Mouse (Mus musculus): ENCODE results near the gene Uap1. TPM values are rescaled to one million over a fixed set of nuclear protein-coding genes. Genes with fewer than 3 reads are reported as not detected.

The Uap1 gene
- polyA plus RNA-seq, 2 experiments, result 15.6 to 32.1 TPM

DNA sequence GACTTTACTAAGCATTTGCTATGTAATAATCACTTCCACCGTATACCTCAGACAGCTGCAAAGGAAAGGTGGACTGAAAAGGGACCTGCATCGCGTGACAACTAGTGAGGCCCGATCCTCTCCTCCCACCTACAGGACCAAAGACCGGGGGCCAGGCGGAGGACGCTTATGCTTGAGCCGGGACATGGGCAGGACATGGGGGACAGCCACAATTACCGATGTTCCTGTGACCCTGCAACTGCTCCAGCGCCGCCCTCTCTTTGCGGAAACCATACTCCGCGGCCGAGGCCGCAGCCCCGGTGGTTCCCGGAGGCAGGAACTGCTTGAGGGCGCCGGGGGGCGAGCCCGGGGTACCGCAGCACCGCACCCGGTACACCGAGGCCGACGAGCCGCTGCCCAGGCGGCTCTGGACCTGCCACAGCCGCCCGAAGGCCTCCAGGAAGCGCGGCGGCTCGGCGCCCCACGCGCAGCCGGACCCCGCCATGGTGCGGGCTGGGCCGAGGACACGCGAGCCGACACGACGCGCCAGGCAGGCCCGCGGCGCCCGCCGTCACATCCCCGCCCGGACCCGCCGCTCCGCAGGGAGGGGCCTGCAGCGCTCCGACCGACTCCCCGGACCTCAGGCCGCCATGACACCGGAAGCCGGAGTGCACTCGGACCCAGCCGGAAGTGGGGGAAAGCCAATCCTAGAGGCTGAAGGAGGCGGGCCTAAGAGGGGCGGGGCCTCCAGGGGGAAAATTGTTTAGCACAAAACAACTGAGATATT is 40.2 kb upstream of the Uap1 start, which contains the start of gene Uhmk1:
Uhmk1 (minus strand) TSS at position 641 of the 766 bp plus-strand sequence.
- Histone ChIP-seq H3K9me3 (ENCODE audit: control insufficient read depth, low read length) (no peaks in the 10 kb centered on the region), H3K4me1 (replicated peaks; ENCODE audit: control insufficient read depth in 2 of 2, insufficient read depth in 2 of 2, low read length in 1 of 2) (peaks cover 6 to 8% of the 10 kb centered on the region in 2 experiments), H3K27me3 (ENCODE audit: control insufficient read depth, insufficient read depth, low read length) (no peaks in the 10 kb centered on the region; the same call in 1 of the 2 replicates), H3K4me2 (ENCODE audit: low read depth) (peak within 1 kb of the TSS; percentile 86), H3K36me3 (replicated peaks; ENCODE audit: control insufficient read depth, insufficient read depth, low read depth) (peaks cover 10% of the 10 kb centered on the region), H3K27ac (peak within 1 kb of the TSS; percentile 66), H3K9ac (replicated peaks) (peak within 1 kb of the TSS; percentile 92), H3K4me3 (ENCODE audit: insufficient read depth in 1 of 2, low read depth in 2 of 2, low read length in 2 of 2) (peak within 1 kb of the TSS; percentile 83 to 85)
- DNase-seq (ENCODE audit: low read depth in 3 of 3, low spot score in 3 of 3) (peak; percentile 73 to 84 (median 80)), ATAC-seq (ENCODE audit: insufficient read depth) (peak; percentile 99)
- TF ChIP-seq CTCF (IDR thresholded peaks at IDR 0.05; ENCODE audit: low read depth) (0 out of 2 replicates have a peak, but pooled peaks have one; percentile 8), EP300 (IDR thresholded peaks at IDR 0.05; ENCODE audit: low read depth) (no peak)
- under 1% methylated on average over 69 of the region's 70 CpGs for WGBS (ENCODE audit: insufficient replicate concordance)

DNA sequence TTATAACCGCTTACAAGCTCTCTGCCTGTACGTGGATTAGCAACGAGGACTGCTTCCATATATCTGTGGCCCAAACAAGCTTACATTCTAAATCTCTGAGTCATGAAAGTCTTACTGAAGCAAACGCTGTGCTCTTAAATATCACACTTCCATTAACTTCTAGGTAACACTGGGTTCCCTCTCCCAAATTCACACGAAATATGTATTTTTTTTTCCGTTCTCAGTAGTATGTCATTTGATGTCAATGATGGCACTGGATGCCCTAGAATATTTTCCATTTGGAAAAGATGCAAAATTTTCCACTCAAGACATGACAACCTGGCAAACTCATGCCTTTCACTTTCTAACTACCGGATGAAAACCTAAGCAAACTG is 39.6 kb upstream of the Uap1 start:
- H3K9ac ChIP-seq (replicated peaks), result peak overlapping the region; percentile 92
- no peaks in the 10 kb centered on the region; the same call in 1 of the 2 replicates for H3K27me3 ChIP-seq (ENCODE audit: control insufficient read depth, insufficient read depth, low read length)
- ATAC-seq (ENCODE audit: insufficient read depth), result no peak
- H3K4me3 ChIP-seq (ENCODE audit: insufficient read depth in 1 of 2, low read depth in 2 of 2, low read length in 2 of 2), result peak overlapping the region; percentile 83 to 85
- TF ChIP-seq EP300 (IDR thresholded peaks at IDR 0.05; ENCODE audit: low read depth), result no peak
- no peak for TF ChIP-seq CTCF (IDR thresholded peaks at IDR 0.05; ENCODE audit: low read depth)
- no peak for DNase-seq (ENCODE audit: low read depth in 3 of 3, low spot score in 3 of 3)
- peaks cover 6 to 8% of the 10 kb centered on the region in 2 experiments for H3K4me1 ChIP-seq (replicated peaks; ENCODE audit: control insufficient read depth in 2 of 2, insufficient read depth in 2 of 2, low read length in 1 of 2)
- peak overlapping the region; percentile 66 for H3K27ac ChIP-seq
- H3K9me3 ChIP-seq (ENCODE audit: control insufficient read depth, low read length), result no peaks in the 10 kb centered on the region
- H3K4me2 ChIP-seq (ENCODE audit: low read depth), result peak overlapping the region; percentile 86
- 16% methylated on average over 7 of the region's 7 CpGs for WGBS (ENCODE audit: insufficient replicate concordance)
- peaks cover 10% of the 10 kb centered on the region for H3K36me3 ChIP-seq (replicated peaks; ENCODE audit: control insufficient read depth, insufficient read depth, low read depth)

DNA sequence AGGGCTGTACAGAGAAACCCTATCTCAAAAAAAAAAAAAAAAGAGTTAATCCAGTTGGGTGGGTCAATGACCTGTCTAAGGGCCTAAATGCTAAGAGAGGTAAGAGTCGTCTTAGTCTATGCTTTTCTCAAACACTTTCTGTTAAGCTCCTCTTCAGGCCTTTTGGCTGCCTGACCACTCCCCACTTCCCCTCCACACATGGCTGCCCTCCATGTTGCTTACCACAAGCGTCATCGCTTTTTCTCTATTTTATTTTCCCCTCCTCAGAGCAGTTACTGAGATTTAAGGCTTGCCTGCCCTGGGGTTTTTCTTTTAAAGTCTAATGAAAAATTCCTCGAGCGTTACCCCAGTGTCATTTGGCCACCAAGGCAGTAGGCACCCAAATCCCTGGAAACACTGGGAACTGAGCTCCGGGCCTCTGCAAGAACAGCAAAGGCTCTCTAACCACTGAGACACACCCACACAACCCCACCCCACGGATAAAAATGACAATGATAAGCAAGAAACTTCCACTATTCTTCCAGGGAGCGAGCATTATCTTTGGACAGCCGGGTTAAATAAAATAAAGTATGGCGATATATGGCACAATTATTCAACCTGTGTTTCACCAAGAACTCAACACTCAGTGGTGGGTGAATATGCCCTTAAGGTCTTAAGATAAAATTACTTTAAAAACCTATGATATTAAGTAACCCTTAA is 38.6 kb upstream of the Uap1 start:
- Histone ChIP-seq H3K4me1 (replicated peaks; ENCODE audit: control insufficient read depth in 2 of 2, insufficient read depth in 2 of 2, low read length in 1 of 2) (peaks cover 6 to 8% of the 10 kb centered on the region in 2 experiments), H3K36me3 (replicated peaks; ENCODE audit: control insufficient read depth, insufficient read depth, low read depth) (peaks cover 10% of the 10 kb centered on the region), H3K27ac (no peak overlapping the region), H3K9me3 (ENCODE audit: control insufficient read depth, low read length) (no peaks in the 10 kb centered on the region), H3K4me3 (ENCODE audit: insufficient read depth in 1 of 2, low read depth in 2 of 2, low read length in 2 of 2) (peak overlapping the region in 1 of 2 experiments; percentile 31; a peak in 2 of 4 replicates), H3K9ac (replicated peaks) (peak overlapping the region; percentile 21), H3K27me3 (ENCODE audit: control insufficient read depth, insufficient read depth, low read length) (no peaks in the 10 kb centered on the region), H3K4me2 (ENCODE audit: low read depth) (peak overlapping the region; percentile 56)
- ATAC-seq (ENCODE audit: insufficient read depth) (no peak), DNase-seq (ENCODE audit: low read depth in 3 of 3, low spot score in 3 of 3) (no peak)
- TF ChIP-seq EP300 (IDR thresholded peaks at IDR 0.05; ENCODE audit: low read depth), result no peak
- 48% methylated on average over 10 of the region's 10 CpGs for WGBS (ENCODE audit: insufficient replicate concordance)

DNA sequence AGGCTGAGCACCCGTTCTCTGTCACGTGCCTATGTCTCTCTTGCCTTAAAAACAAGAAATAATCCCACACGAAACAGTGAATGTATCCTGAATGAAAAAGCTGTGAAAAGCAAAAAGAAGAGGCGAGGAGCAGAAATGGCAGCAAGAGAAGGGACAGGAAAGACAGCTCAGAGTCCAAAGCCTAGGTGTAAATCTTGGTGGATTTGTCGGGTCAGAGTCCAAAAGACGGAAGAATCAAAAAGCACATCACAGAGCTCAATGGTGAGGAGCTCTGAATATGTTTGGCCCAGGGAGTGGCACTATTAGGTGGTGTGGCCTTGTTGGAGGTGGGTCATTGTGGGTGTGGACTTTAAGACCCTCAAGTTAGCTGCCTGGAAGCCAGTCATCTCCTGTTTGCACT is 31.6 kb upstream of the Uap1 start:
- Histone ChIP-seq H3K4me2 (ENCODE audit: low read depth) (no peak overlapping the region), H3K9me3 (ENCODE audit: control insufficient read depth, low read length) (no peaks in the 10 kb centered on the region), H3K4me1 (replicated peaks; ENCODE audit: control insufficient read depth in 2 of 2, insufficient read depth in 2 of 2, low read length in 1 of 2) (no peaks in the 10 kb centered on the region), H3K9ac (replicated peaks) (no peak overlapping the region), H3K4me3 (ENCODE audit: insufficient read depth in 1 of 2, low read depth in 2 of 2, low read length in 2 of 2) (no peak overlapping the region), H3K36me3 (replicated peaks; ENCODE audit: control insufficient read depth, insufficient read depth, low read depth) (peaks cover 39% of the 10 kb centered on the region), H3K27ac (no peak overlapping the region), H3K27me3 (ENCODE audit: control insufficient read depth, insufficient read depth, low read length) (no peaks in the 10 kb centered on the region)
- ATAC-seq (ENCODE audit: insufficient read depth) (no peak), DNase-seq (ENCODE audit: low read depth in 3 of 3, low spot score in 3 of 3) (no peak)
- TF ChIP-seq EP300 (IDR thresholded peaks at IDR 0.05; ENCODE audit: low read depth) (no peak), CTCF (IDR thresholded peaks at IDR 0.05; ENCODE audit: low read depth) (no peak)
- WGBS (ENCODE audit: insufficient replicate concordance), result 82% methylated on average over 6 of the region's 6 CpGs

DNA sequence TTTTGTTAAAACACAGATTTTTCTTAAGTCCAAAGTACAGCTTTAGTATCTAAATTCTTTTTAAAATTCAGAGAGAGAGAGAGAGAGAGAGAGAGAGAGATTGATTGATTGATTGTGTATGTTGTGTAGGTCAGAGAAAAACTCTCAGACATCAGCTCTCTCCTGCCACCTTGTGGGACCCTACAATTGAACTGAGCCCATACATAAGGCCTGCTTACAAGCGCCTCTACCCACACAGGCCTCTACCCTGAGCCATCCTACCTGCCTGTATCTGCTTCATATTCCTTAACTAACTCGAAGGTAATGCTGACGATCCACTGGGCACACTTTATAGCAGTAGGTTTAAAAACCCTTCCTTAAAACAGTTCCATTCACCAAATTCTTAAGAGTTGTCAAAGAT is 25.6 kb upstream of the Uap1 start:
- Histone ChIP-seq H3K4me2 (ENCODE audit: low read depth) (no peak overlapping the region), H3K36me3 (replicated peaks; ENCODE audit: control insufficient read depth, insufficient read depth, low read depth) (peaks cover 39% of the 10 kb centered on the region), H3K9ac (replicated peaks) (no peak overlapping the region), H3K4me1 (replicated peaks; ENCODE audit: control insufficient read depth in 2 of 2, insufficient read depth in 2 of 2, low read length in 1 of 2) (no peaks in the 10 kb centered on the region), H3K27ac (no peak overlapping the region), H3K9me3 (ENCODE audit: control insufficient read depth, low read length) (no peaks in the 10 kb centered on the region), H3K27me3 (ENCODE audit: control insufficient read depth, insufficient read depth, low read length) (no peaks in the 10 kb centered on the region), H3K4me3 (ENCODE audit: insufficient read depth in 1 of 2, low read depth in 2 of 2, low read length in 2 of 2) (no peak overlapping the region)
- 67% methylated on average over 3 of the region's 3 CpGs for WGBS (ENCODE audit: insufficient replicate concordance)
- TF ChIP-seq EP300 (IDR thresholded peaks at IDR 0.05; ENCODE audit: low read depth) (no peak), CTCF (IDR thresholded peaks at IDR 0.05; ENCODE audit: low read depth) (peak; percentile 48)
- no peak for DNase-seq (ENCODE audit: low read depth in 3 of 3, low spot score in 3 of 3)
- no peak for ATAC-seq (ENCODE audit: insufficient read depth)
